Mouse (Mus musculus): ENCODE data around the gene Lgr4. TPM values are rescaled to one million over a fixed set of nuclear protein-coding genes. Genes with fewer than 3 reads are reported as not detected.
A peak's percentile ranks its signal among the peaks of the same experiment; 100 is the strongest.

The Lgr4 gene
- total and polyA plus RNA-seq, 2 experiments from 2014 or later, result 10.9 to 49.7 TPM

GRCm38 (mm10) chr2:109951050-109951449 is 33.6 kb downstream of the Lgr4 start:
- no peak overlapping the region for H3K9ac ChIP-seq (replicated peaks; ENCODE audit: low read depth, low read length)
- TF ChIP-seq CTCF (IDR thresholded peaks at IDR 0.05; ENCODE audit: low read depth) (no peak), EP300 (IDR thresholded peaks at IDR 0.05; ENCODE audit: low read depth) (no peak)
- no peak overlapping the region for H3K4me3 ChIP-seq (ENCODE audit: low read depth, low read length)
- DNase-seq (ENCODE audit: low spot score), result no peak
- H3K27ac ChIP-seq (ENCODE audit: low read depth), result peak overlapping the region; percentile 61
- no peaks in the 10 kb centered on the region for H3K36me3 ChIP-seq (replicated peaks; ENCODE audit: control insufficient read depth, insufficient read depth, low read length)
- ATAC-seq (ENCODE audit: insufficient read depth, low read depth), result no peak
- H3K9me3 ChIP-seq (replicated peaks; ENCODE audit: control insufficient read depth, low read length), result no peaks in the 10 kb centered on the region
- H3K4me2 ChIP-seq (ENCODE audit: low read depth, low read length), result no peak overlapping the region
- no peaks in the 10 kb centered on the region for H3K27me3 ChIP-seq (ENCODE audit: control insufficient read depth, insufficient read depth, low read length)
- WGBS, result 22% methylated on average over 4 of the region's 4 CpGs
- H3K4me1 ChIP-seq (ENCODE audit: control insufficient read depth, insufficient read depth), result peaks cover 49% of the 10 kb centered on the region

DNA sequence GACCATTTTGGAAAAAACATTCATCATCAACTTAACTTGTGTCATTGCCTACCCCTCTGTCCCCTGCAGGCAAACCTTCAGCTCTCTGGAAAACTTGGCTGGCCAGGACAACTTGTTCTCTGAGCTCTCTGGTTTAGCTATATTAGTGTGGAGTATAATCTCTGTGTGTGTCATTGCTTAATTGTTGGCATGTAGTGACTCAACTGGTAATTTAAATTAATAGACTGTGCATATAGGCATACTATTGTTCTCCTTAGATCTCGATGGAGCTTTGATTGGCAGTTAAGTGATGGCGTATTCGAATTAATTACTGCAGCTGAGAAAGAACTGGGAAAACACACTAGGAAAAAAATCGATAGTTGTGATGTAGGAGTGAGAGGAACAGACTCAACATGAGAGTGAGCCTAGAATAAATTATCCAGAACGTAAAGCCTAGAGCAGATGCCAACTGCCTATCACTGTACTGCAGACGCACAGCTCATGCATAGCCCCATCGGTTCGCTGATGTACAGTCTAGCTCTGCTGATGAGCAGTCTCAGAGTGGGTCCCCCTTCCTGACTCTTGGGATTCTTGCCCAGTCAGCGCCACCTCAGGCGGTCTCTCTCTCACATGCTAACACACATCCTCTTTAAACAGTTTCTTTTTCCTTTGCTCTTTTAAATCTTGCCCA is 35.7 kb downstream of the Lgr4 start:
- TF ChIP-seq EP300 (IDR thresholded peaks at IDR 0.05; ENCODE audit: low read depth) (no peak), CTCF (IDR thresholded peaks at IDR 0.05; ENCODE audit: low read depth) (no peak)
- H3K36me3 ChIP-seq (replicated peaks; ENCODE audit: control insufficient read depth, insufficient read depth, low read length), result no peaks in the 10 kb centered on the region
- no peaks in the 10 kb centered on the region for H3K27me3 ChIP-seq (ENCODE audit: control insufficient read depth, insufficient read depth, low read length)
- ATAC-seq (ENCODE audit: insufficient read depth, low read depth) (no peak), DNase-seq (ENCODE audit: low spot score) (no peak)
- no peak overlapping the region for H3K4me3 ChIP-seq (ENCODE audit: low read depth, low read length)
- H3K9ac ChIP-seq (replicated peaks; ENCODE audit: low read depth, low read length), result no peak overlapping the region
- H3K4me2 ChIP-seq (ENCODE audit: low read depth, low read length), result no peak overlapping the region
- H3K27ac ChIP-seq (ENCODE audit: low read depth), result 0 out of 2 replicates have a peak overlapping the region, but pooled peaks have one; percentile 31
- WGBS, result 68% methylated on average over 10 of the region's 10 CpGs
- peaks cover 68% of the 10 kb centered on the region for H3K4me1 ChIP-seq (ENCODE audit: control insufficient read depth, insufficient read depth)
- H3K9me3 ChIP-seq (replicated peaks; ENCODE audit: control insufficient read depth, low read length), result no peaks in the 10 kb centered on the region

DNA sequence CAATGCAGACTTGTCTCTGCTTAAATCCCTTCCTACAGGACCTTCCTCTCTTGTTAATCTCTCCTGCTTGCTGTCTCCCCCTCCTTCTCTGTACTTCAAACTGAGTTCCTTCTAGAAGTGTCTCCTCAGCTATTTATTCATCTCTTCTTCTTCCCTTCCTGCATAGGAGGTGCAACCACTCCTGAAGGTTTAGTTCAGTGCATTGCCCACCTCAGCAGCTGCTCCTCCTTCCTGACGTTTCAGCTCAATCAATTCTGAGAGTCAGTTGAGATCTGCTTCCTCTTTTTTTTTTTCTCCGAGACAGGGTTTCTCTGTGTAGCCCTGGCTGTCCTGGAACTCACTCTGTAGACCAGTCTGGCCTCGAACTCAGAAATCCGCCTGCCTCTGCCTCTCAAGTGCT is 36.4 kb downstream of the Lgr4 start:
- TF ChIP-seq CTCF (IDR thresholded peaks at IDR 0.05; ENCODE audit: low read depth) (no peak), EP300 (IDR thresholded peaks at IDR 0.05; ENCODE audit: low read depth) (no peak)
- Histone ChIP-seq H3K9ac (replicated peaks; ENCODE audit: low read depth, low read length) (no peak overlapping the region), H3K4me1 (ENCODE audit: control insufficient read depth, insufficient read depth) (peaks cover 74% of the 10 kb centered on the region), H3K27ac (ENCODE audit: low read depth) (no peak overlapping the region), H3K27me3 (ENCODE audit: control insufficient read depth, insufficient read depth, low read length) (no peaks in the 10 kb centered on the region), H3K4me3 (ENCODE audit: low read depth, low read length) (no peak overlapping the region), H3K9me3 (replicated peaks; ENCODE audit: control insufficient read depth, low read length) (no peaks in the 10 kb centered on the region), H3K36me3 (replicated peaks; ENCODE audit: control insufficient read depth, insufficient read depth, low read length) (no peaks in the 10 kb centered on the region), H3K4me2 (ENCODE audit: low read depth, low read length) (no peak overlapping the region)
- ATAC-seq (ENCODE audit: insufficient read depth, low read depth), result no peak
- 76% methylated on average over 4 of the region's 4 CpGs for WGBS
- DNase-seq (ENCODE audit: low spot score), result no peak

DNA sequence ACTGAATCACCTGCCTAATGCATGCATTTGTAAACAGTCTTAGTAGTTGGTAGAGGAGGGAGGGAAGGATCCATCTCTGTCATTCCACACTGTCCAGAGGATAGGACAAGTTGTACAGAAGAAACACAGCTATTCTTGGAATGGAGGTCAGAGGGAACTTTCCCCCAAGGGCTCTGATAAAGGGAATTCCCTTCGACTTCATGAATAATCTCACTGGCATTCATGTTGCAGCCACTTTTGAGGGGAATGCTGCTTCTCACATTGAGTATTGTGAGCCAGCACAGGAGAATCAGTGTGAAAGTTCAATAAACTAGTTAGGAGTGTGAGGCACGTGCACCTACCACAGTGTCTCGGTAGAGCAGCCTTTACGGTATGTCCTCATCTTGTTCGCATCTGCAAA is 37.6 kb downstream of the Lgr4 start:
- peak overlapping the region; percentile 16; the same call in 1 of the 2 replicates for H3K4me2 ChIP-seq (ENCODE audit: low read depth, low read length)
- TF ChIP-seq EP300 (IDR thresholded peaks at IDR 0.05; ENCODE audit: low read depth) (peak; percentile 51; the same call in 1 of the 2 replicates), CTCF (IDR thresholded peaks at IDR 0.05; ENCODE audit: low read depth) (no peak)
- no peaks in the 10 kb centered on the region for H3K9me3 ChIP-seq (replicated peaks; ENCODE audit: control insufficient read depth, low read length)
- ATAC-seq (ENCODE audit: insufficient read depth, low read depth) (peak; percentile 77), DNase-seq (ENCODE audit: low spot score) (peak; percentile 45)
- H3K27ac ChIP-seq (ENCODE audit: low read depth), result peak overlapping the region; percentile 68
- H3K36me3 ChIP-seq (replicated peaks; ENCODE audit: control insufficient read depth, insufficient read depth, low read length), result no peaks in the 10 kb centered on the region
- H3K27me3 ChIP-seq (ENCODE audit: control insufficient read depth, insufficient read depth, low read length), result no peaks in the 10 kb centered on the region
- peaks cover 84% of the 10 kb centered on the region for H3K4me1 ChIP-seq (ENCODE audit: control insufficient read depth, insufficient read depth)
- no peak overlapping the region for H3K9ac ChIP-seq (replicated peaks; ENCODE audit: low read depth, low read length)
- WGBS, result 23% methylated on average over 5 of the region's 5 CpGs
- no peak overlapping the region for H3K4me3 ChIP-seq (ENCODE audit: low read depth, low read length)

DNA sequence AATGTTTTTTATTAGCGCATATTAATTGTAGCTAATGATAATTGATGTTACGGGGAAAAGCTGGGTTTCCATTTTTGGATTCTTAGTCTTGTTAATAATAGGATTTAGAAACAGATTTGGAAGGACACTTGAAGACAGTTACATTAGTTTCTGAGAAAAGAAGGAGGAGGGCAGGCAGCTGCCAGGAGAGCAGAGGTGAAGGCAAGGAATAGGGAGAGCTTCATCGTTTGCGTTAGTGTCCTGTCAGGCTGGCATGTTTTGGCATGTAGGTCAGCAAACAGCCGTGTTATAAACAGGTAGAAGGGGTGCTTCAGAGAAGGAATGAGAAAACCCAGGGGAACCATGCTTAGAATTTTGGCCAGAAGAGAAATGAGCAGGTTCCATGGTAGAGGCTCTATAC is 38.5 kb downstream of the Lgr4 start:
- no peak for TF ChIP-seq EP300 (IDR thresholded peaks at IDR 0.05; ENCODE audit: low read depth)
- no peak for TF ChIP-seq CTCF (IDR thresholded peaks at IDR 0.05; ENCODE audit: low read depth)
- no peak overlapping the region for H3K4me2 ChIP-seq (ENCODE audit: low read depth, low read length)
- DNase-seq (ENCODE audit: low spot score) (no peak), ATAC-seq (ENCODE audit: insufficient read depth, low read depth) (no peak)
- H3K9me3 ChIP-seq (replicated peaks; ENCODE audit: control insufficient read depth, low read length), result no peaks in the 10 kb centered on the region
- peaks cover 79% of the 10 kb centered on the region for H3K4me1 ChIP-seq (ENCODE audit: control insufficient read depth, insufficient read depth)
- WGBS, result 90% methylated on average over 5 of the region's 5 CpGs
- no peak overlapping the region for H3K9ac ChIP-seq (replicated peaks; ENCODE audit: low read depth, low read length)
- H3K4me3 ChIP-seq (ENCODE audit: low read depth, low read length), result no peak overlapping the region
- no peaks in the 10 kb centered on the region for H3K27me3 ChIP-seq (ENCODE audit: control insufficient read depth, insufficient read depth, low read length)
- H3K36me3 ChIP-seq (replicated peaks; ENCODE audit: control insufficient read depth, insufficient read depth, low read length), result no peaks in the 10 kb centered on the region
- H3K27ac ChIP-seq (ENCODE audit: low read depth), result peak overlapping the region; percentile 34; the same call in 1 of the 2 replicates

DNA sequence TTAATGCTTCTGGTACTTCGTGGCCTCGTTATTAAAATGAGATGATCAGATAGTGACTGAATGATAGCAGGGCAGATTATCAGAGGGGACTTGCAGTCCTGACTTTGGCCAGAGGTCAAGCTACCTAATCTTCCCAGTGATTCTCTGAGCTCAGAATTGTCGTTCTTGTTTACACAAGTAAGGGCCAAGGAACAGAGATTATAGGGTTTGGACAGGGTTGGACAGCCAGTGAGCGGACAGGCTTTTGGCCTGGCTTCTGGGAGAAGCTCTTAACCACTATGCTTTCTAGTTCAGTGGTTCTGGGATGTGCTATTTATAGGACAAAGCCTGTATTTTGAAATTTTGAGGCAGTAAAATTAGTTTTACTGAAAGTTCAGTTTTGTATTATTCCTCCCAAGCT is 39.3 kb downstream of the Lgr4 start:
- ATAC-seq (ENCODE audit: insufficient read depth, low read depth) (no peak), DNase-seq (ENCODE audit: low spot score) (no peak)
- Histone ChIP-seq H3K4me1 (ENCODE audit: control insufficient read depth, insufficient read depth) (peaks cover 71% of the 10 kb centered on the region), H3K36me3 (replicated peaks; ENCODE audit: control insufficient read depth, insufficient read depth, low read length) (no peaks in the 10 kb centered on the region), H3K4me2 (ENCODE audit: low read depth, low read length) (no peak overlapping the region), H3K4me3 (ENCODE audit: low read depth, low read length) (no peak overlapping the region), H3K9ac (replicated peaks; ENCODE audit: low read depth, low read length) (no peak overlapping the region), H3K27ac (ENCODE audit: low read depth) (peak overlapping the region; percentile 30; the same call in 1 of the 2 replicates), H3K27me3 (ENCODE audit: control insufficient read depth, insufficient read depth, low read length) (no peaks in the 10 kb centered on the region), H3K9me3 (replicated peaks; ENCODE audit: control insufficient read depth, low read length) (no peaks in the 10 kb centered on the region)
- 40% methylated on average over 4 of the region's 4 CpGs for WGBS
- TF ChIP-seq CTCF (IDR thresholded peaks at IDR 0.05; ENCODE audit: low read depth), result no peak

Measured in heart, postnatal 0 days (tissue).